Mouse (Mus musculus): ENCODE measurements around the gene Olfr937. TPM values are rescaled to one million over a fixed set of nuclear protein-coding genes. Genes with fewer than 3 reads are reported as not detected.

Gene Olfr937
- not detected in 2 replicates for polyA plus RNA-seq (2015; fragmentation: Nextera tagmentation; extraction: Ambion mirVana)

GRCm38 (mm10) chr9:39064851-39065250 is at the start of gene Olfr937:
Gene Olfr937 (minus strand): TSS chr9:39064951.
- Histone ChIP-seq H3K36me3 (no peaks in the 10 kb centered on the region), H3K9me3 (no peaks in the 10 kb centered on the region), H3K27ac (replicated peaks) (no peak within 1 kb of the TSS), H3K9ac (no peak within 1 kb of the TSS), H3K4me2 (no peak within 1 kb of the TSS), H3K4me1 (replicated peaks) (no peaks in the 10 kb centered on the region), H3K27me3 (no peaks in the 10 kb centered on the region), H3K4me3 (no peak within 1 kb of the TSS)
- no peak for ATAC-seq (ENCODE audit: low FRiP score, low read depth)
- WGBS = 87% methylated on average over 1 of the region's 1 CpGs

GRCm38 (mm10) chr9:39078787-39079186 is 14.0 kb upstream of the Olfr937 start, which contains the start of gene Olfr938:
Gene Olfr938 (minus strand): TSS chr9:39078887.
- H3K36me3 ChIP-seq = no peaks in the 10 kb centered on the region
- WGBS = 93% methylated on average over 2 of the region's 2 CpGs

GRCm38 (mm10) chr9:39023277-39023676 is 41.5 kb downstream of the Olfr937 start, which contains the start of gene Olfr146:
Gene Olfr146 (minus strand): TSS chr9:39023377.
- H3K27me3 ChIP-seq = no peaks in the 10 kb centered on the region
- H3K4me1 ChIP-seq (replicated peaks) = no peaks in the 10 kb centered on the region
- WGBS = 70% methylated on average over 1 of the region's 1 CpGs
- H3K27ac ChIP-seq (replicated peaks) = no peak within 1 kb of the TSS
- no peak within 1 kb of the TSS for H3K4me3 ChIP-seq
- H3K9ac ChIP-seq = no peak within 1 kb of the TSS
- no peaks in the 10 kb centered on the region for H3K9me3 ChIP-seq
- H3K36me3 ChIP-seq = no peaks in the 10 kb centered on the region
- no peak within 1 kb of the TSS for H3K4me2 ChIP-seq
- ATAC-seq (ENCODE audit: low FRiP score, low read depth) = no peak

More at GRCm38 (mm10) chr9:39078787-39079186, 14.0 kb upstream of the Olfr937 start, which contains the start of gene Olfr938:
- no peaks in the 10 kb centered on the region for H3K9me3 ChIP-seq
- H3K27ac ChIP-seq (replicated peaks) = no peak within 1 kb of the TSS
- H3K27me3 ChIP-seq = no peaks in the 10 kb centered on the region
- no peak for ATAC-seq (ENCODE audit: low FRiP score, low read depth)
- H3K4me3 ChIP-seq = no peak within 1 kb of the TSS
- no peaks in the 10 kb centered on the region for H3K4me1 ChIP-seq (replicated peaks)
- no peak within 1 kb of the TSS for H3K9ac ChIP-seq
- H3K4me2 ChIP-seq = no peak within 1 kb of the TSS

Small RNAs within 50 kb of the gene (microRNA-seq; reads per million reads assigned to microRNA genes)
- not detected for gene Gm25032
- not detected for gene Gm25529

Other genes with a start within 250 kb of the Olfr937 start
- gene Olfr923, start 238.4 kb downstream of the Olfr937 start, polyA plus RNA-seq (2015; fragmentation: Nextera tagmentation; extraction: Ambion mirVana) = not detected in 2 replicates
- gene Olfr924, start 220.5 kb downstream of the Olfr937 start, polyA plus RNA-seq (2015; fragmentation: Nextera tagmentation; extraction: Ambion mirVana) = not detected in 2 replicates
- not detected in 2 replicates for gene Olfr26, start 209.9 kb downstream of the Olfr937 start, polyA plus RNA-seq (2015; fragmentation: Nextera tagmentation; extraction: Ambion mirVana)
- gene Olfr926, start 187.8 kb downstream of the Olfr937 start, polyA plus RNA-seq (2015; fragmentation: Nextera tagmentation; extraction: Ambion mirVana) = not detected in 2 replicates
- not detected in 2 replicates for gene Olfr930, start 135.1 kb downstream of the Olfr937 start, polyA plus RNA-seq (2015; fragmentation: Nextera tagmentation; extraction: Ambion mirVana)
- not detected in 2 replicates for gene Olfr933, start 92.6 kb downstream of the Olfr937 start, polyA plus RNA-seq (2015; fragmentation: Nextera tagmentation; extraction: Ambion mirVana)
- not detected in 2 replicates for gene Olfr934, start 76.6 kb downstream of the Olfr937 start, polyA plus RNA-seq (2015; fragmentation: Nextera tagmentation; extraction: Ambion mirVana)
- not detected in 2 replicates for gene Olfr935, start 65.3 kb downstream of the Olfr937 start, polyA plus RNA-seq (2015; fragmentation: Nextera tagmentation; extraction: Ambion mirVana)
- not detected in 2 replicates for gene Olfr146, start 41.6 kb downstream of the Olfr937 start, polyA plus RNA-seq (2015; fragmentation: Nextera tagmentation; extraction: Ambion mirVana)
- gene Olfr938, start 13.9 kb upstream of the Olfr937 start, polyA plus RNA-seq (2015; fragmentation: Nextera tagmentation; extraction: Ambion mirVana) = not detected in 2 replicates
- gene Olfr27, start 63.2 kb upstream of the Olfr937 start, polyA plus RNA-seq (2015; fragmentation: Nextera tagmentation; extraction: Ambion mirVana) = not detected in 2 replicates
- gene Olfr943, start 101.4 kb upstream of the Olfr937 start, polyA plus RNA-seq (2015; fragmentation: Nextera tagmentation; extraction: Ambion mirVana) = not detected in 2 replicates
- gene Olfr944, start 137.0 kb upstream of the Olfr937 start, polyA plus RNA-seq (2015; fragmentation: Nextera tagmentation; extraction: Ambion mirVana) = not detected in 2 replicates
- gene Olfr1537, start 185.0 kb upstream of the Olfr937 start, polyA plus RNA-seq (2015; fragmentation: Nextera tagmentation; extraction: Ambion mirVana) = not detected in 2 replicates
- not detected in 2 replicates for gene Olfr945, start 211.9 kb upstream of the Olfr937 start, polyA plus RNA-seq (2015; fragmentation: Nextera tagmentation; extraction: Ambion mirVana)

All from hindbrain, embryonic 15.5 days (tissue).